Mouse (Mus musculus): ENCODE data around the gene C1qtnf6.

- TF ChIP-seq BHLHE40 (IDR thresholded peaks at IDR 0.05; ENCODE audit: low read depth, low read length) (peak; percentile 76), POLR2A (IDR thresholded peaks at IDR 0.05; ENCODE audit: low read depth, low read length) (no peak), CHD1 (IDR thresholded peaks at IDR 0.05; ENCODE audit: low read depth, low read length) (no peak), USF1 (IDR thresholded peaks at IDR 0.05; ENCODE audit: low read depth, low read length) (peak; percentile 90), TCF12 (IDR thresholded peaks at IDR 0.05; ENCODE audit: low read depth, low read length) (no peak), JUND (conservative IDR thresholded peaks at IDR 0.05; ENCODE audit: low read depth, low read length) (no peak), UBTF (IDR thresholded peaks at IDR 0.05; ENCODE audit: low read depth, low read length) (no peak), RAD21 (IDR thresholded peaks at IDR 0.05; ENCODE audit: low read depth, low read length) (no peak), CTCF (conservative IDR thresholded peaks at IDR 0.05 in 1 of 2, IDR thresholded peaks at IDR 0.05 in 1 of 2; ENCODE audit: low read depth in 2 of 2, low read length in 2 of 2) (no peak), ZMIZ1 (IDR thresholded peaks at IDR 0.05; ENCODE audit: low read depth, low read length) (no peak), NELFE (IDR thresholded peaks at IDR 0.05; ENCODE audit: low read depth, low read length) (no peak), KAT2A (IDR thresholded peaks at IDR 0.05; ENCODE audit: insufficient replicate concordance, low read length) (no peak), ZC3H11A (IDR thresholded peaks at IDR 0.05; ENCODE audit: low read depth, low read length) (no peak)
Measured at GRCm38 (mm10) chr15:78509297-78509899, 21.8 kb downstream of the C1qtnf6 start.

Measured in CH12.LX (cell line).